Mouse (Mus musculus) layer of hippocampus, adult 11-12 months (tissue): ENCODE results near the gene Ssr3.
"Not testable (repeated sequence)": the region's sequence is repeated elsewhere in the genome, so short reads cannot be mapped to it uniquely, and the experiment has no call there.

ENCODE experiments used
- DNase-seq: peaks from one replicate; pipeline ENCODE4 v3.0.0; 2022; ENCODE audit warnings: low spot score

Gene Ssr3

GRCm38 (mm10) chr3:65392421-65392817 lies at the start of gene Ssr3:
Gene Ssr3, minus strand, starts transcription at chr3:65392623.
- peak; percentile 98 for DNase-seq

GRCm38 (mm10) chr3:65441586-65442111 lies 49.2 kb upstream of the Ssr3 start:
- DNase-seq, result peak; percentile 68

GRCm38 (mm10) chr3:65438511-65439228 lies 46.2 kb upstream of the Ssr3 start:
- no peak for DNase-seq

DNA sequence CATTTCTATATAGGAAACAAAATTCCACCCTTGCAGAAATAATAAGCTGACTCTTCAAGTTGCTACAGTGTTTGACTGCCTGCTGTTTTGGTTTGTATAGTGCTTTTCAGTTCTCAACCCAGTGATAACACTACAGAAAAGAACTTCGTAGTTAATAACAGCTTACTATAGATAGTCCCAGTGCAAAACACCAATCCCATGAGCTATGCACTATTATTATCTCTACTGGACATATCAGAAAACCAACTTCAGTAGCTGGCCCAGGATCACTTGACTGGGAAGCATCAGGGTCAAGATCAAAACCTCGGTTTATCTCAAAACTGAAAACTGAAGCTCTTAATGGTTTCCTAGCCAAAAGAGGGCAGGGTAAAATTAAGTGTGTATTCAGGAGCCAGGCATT lies 43.4 kb upstream of the Ssr3 start:
- DNase-seq, result no peak

DNA sequence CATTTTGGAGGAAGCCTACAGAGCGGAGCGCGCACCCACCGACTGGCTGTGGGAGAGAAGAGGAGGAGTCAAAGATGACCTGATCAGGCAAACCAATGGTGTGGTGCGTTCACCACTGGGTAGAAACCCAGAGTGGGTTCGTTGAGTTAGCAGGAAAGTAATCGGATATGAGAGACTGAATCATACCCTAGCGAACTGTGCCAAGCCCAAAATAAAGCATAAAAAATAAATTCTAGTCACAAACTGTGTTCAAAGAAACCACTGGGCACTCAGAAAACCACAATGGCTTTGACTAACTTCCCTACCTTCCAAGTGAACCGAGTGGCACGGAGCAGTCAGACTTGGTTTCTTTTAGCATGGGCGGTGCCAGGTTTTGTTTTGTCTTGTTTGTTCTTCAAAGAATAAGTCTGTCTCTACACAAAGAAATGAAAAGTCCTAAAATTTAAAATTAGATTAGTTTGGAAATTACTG lies 42.7 kb upstream of the Ssr3 start:
- DNase-seq, result no peak

DNA sequence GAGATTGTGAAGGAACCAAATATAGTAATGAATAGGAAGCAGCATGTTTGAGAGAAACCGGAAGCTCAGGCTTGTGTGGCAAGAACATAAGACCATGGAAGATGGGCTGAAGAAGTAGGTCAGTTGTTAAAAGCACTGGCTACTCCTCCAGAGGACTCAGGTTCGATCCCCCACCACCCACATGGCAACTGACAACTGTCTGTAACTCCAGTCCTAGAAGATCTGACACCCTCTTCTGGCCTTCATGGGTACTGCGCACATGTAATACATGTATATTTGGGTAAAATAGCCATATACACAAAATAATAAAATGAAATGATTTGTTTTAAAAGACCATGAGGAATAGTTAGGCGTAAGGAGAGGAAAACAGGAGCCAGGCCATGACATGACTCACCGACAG lies 39.8 kb upstream of the Ssr3 start:
- no peak for DNase-seq

DNA sequence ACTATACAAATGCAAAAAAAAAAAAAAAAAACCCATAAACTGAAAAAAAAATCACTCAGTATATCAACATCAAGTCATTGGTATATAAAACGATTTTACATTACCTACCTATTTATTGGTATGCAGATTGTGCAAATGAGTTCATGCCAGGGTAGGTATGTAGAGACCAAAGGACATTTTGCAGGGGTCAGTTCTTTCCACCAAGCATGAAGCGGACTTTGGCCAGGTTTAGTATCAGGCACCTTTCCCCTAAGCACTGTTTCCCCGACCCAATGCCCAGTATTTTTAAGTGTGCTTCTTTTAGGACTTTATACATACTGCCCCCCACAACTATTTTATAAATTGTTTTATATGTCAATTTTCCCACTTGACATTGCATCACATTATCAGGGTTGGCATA lies 27.3 kb upstream of the Ssr3 start:
- DNase-seq, result no peak

GRCm38 (mm10) chr3:65417913-65418594 lies 25.6 kb upstream of the Ssr3 start:
- no peak for DNase-seq

DNA sequence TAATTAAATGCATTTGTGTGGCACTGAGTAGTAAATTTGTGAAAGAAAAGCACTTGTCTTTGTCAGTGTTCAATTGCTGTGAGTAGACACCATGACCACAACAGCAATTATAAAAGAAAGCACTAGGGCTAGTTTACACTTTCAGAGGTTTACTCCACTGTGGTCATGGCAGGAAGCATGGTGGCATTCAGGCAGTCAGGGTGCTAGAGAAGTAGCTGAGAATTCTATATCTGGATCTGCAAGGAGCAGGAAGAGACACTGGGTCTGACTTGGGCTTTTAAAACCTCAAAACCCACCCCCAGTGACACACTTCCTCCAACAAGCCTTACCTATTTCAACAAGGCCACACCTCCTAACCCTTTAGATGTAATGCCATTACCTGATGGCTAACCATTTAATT lies 24.1 kb upstream of the Ssr3 start:
- DNase-seq, result no peak

- no peak for DNase-seq
These were observed 15.5 kb upstream of the Ssr3 start for GRCm38 (mm10) chr3:65407891-65408290.

DNA sequence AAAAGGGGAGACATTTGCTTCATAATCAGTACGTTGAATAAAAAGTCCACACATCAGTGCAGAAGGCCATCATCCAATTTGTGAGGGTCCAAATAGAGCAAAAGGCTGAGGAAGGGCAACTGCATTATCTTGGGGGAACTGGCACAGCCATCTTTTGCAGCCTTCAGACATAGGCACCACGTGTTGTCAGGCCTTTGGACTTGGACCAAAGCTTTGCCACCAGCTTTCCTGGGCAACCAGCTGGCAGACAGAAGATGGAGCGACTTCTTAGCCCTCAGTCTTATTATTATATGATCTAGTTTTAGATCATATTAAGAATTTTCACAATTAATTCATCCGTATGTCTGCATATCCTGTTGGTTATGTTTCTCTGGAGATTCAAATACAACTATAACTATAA lies 13.4 kb upstream of the Ssr3 start:
- no peak for DNase-seq

DNA sequence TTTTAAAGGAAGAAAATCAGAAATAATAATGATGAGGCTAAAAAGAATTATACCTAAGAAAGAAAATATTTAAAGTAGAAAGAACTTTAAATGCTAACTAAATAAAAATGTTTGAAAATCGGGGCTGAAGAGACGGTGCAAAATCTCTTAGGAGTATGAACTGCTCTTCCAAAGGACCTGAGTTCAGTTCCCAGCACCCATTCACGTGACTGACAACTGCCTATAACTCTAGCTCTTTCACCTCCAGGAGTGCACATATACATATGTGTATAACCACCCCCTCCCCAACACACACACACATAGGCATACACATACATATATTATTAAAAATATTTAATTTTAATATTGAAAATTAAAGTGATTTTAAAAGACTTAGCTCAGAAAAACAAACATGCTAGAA lies 5.1 kb upstream of the Ssr3 start:
- no peak for DNase-seq

- DNase-seq, result no peak
These were observed 4.5 kb upstream of the Ssr3 start for GRCm38 (mm10) chr3:65396835-65397504.

- DNase-seq, result not testable (repeated sequence)
These were observed 2.7 kb upstream of the Ssr3 start for GRCm38 (mm10) chr3:65395111-65395510.

- DNase-seq, result no peak
These were observed 521 bp downstream of the Ssr3 start for GRCm38 (mm10) chr3:65391784-65392420.

DNA sequence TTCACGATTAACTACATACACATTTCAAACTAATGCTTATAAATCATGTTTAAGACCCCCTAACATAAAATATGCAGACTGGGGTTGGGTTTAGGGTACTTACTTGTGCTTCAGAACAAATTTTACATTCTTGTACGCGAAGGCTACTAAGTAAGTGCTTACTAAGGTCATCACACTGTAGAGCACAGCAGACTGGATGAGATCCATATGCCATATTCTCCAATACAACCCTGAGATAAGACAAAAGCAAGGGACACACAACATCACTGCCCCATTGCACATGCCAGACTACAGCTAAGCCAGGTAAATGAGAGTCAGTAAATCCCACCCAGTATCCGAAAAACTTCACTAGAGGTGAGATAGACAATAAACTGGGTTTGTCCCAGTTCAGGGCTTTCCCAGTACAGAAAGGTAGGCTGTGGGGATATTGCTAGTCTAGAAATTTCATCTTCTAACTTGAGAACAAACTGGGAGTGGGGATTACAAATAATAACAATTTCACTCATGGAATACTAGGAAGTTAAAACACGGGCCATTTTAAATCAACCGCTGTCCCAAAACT lies 1.1 kb downstream of the Ssr3 start:
- no peak for DNase-seq

- DNase-seq, result no peak
These were observed 6.7 kb downstream of the Ssr3 start for GRCm38 (mm10) chr3:65385771-65386170.

DNA sequence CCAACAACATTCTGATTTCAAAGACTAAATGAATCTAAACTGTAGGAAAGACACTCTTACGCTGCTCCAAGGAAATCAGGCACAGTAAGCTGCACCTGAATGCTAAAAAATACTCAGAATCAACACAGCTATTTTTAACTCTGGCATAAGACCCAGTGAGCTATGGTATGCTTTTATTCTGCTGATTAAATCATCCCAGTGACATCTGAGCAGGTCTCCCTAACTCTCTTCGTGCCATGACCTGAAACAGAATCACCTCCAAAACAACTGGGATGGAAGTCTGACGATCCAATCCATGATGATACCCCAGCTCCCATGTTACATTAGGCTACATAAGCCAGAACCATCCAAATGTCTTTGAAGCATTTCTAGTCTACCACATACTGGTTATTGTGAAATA lies 8.0 kb downstream of the Ssr3 start:
- DNase-seq, result no peak

DNA sequence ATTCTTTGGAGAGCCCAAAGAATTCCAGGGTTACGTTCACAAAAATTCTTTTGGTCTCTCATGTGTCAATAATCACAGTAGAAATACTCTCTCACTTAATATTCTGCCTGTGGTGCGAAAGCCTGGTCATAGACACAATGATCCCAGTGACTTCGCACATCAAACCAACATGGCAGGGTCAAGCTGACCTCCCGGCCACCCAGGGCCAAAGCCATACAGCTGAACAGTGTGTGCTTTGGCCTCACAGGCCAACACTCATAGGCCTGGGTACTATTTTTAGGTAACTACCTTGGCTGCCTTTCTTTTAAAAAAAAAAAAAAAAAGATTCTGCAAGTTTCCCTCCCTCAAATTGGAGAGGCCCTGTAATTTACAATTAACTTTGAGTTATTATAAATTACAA lies 11.3 kb downstream of the Ssr3 start:
- no peak for DNase-seq

GRCm38 (mm10) chr3:65379884-65380539 lies 12.4 kb downstream of the Ssr3 start:
- peak; percentile 43 for DNase-seq

- no peak for DNase-seq
These were observed 13.7 kb downstream of the Ssr3 start for GRCm38 (mm10) chr3:65378724-65379123.

- DNase-seq, result no peak
These were observed 17.7 kb downstream of the Ssr3 start for GRCm38 (mm10) chr3:65374729-65375128.
